Mouse (Mus musculus) spleen, postnatal 14 days (tissue): ENCODE data around the gene D17H6S53E.
A peak's percentile ranks its signal among the peaks of the same experiment; 100 is the strongest.

Source experiments
- DNase-seq, 2 experiments: peaks; one replicate each; pipeline ENCODE4 v3.0.0; 2021 to 2022; ENCODE audit warnings: low spot score in 2 of 2

Gene D17H6S53E

GRCm38 (mm10) chr17:35132174-35132560, 6.0 kb downstream of the D17H6S53E start:
- DNase-seq = no peak

- DNase-seq = no peak
These were observed 7.3 kb downstream of the D17H6S53E start for GRCm38 (mm10) chr17:35133517-35133916.

GRCm38 (mm10) chr17:35134801-35135590, 8.8 kb downstream of the D17H6S53E start, which contains the start of gene Bag6:
Gene Bag6, plus strand, starts transcription at chr17:35135178.
- peak; percentile 85 to 92 for DNase-seq

- no peak for DNase-seq
These were observed 9.6 kb downstream of the D17H6S53E start for GRCm38 (mm10) chr17:35135591-35136320.

- no peak for DNase-seq
These were observed 13.1 kb downstream of the D17H6S53E start for GRCm38 (mm10) chr17:35139269-35139668.

GRCm38 (mm10) chr17:35140490-35140996, 14.4 kb downstream of the D17H6S53E start:
- no peak for DNase-seq

GRCm38 (mm10) chr17:35141971-35142370, 15.8 kb downstream of the D17H6S53E start:
- DNase-seq = no peak

- DNase-seq = no peak
These were observed 20.0 kb downstream of the D17H6S53E start for GRCm38 (mm10) chr17:35146139-35146538.

- no peak for DNase-seq
These were observed 21.2 kb downstream of the D17H6S53E start for GRCm38 (mm10) chr17:35147348-35147747.

GRCm38 (mm10) chr17:35147922-35148639, 21.9 kb downstream of the D17H6S53E start:
- DNase-seq = no peak

GRCm38 (mm10) chr17:35152121-35152520, 25.9 kb downstream of the D17H6S53E start:
- DNase-seq = no peak

- DNase-seq = no peak
These were observed 26.9 kb downstream of the D17H6S53E start for GRCm38 (mm10) chr17:35153077-35153476.

- no peak for DNase-seq
These were observed 27.8 kb downstream of the D17H6S53E start for GRCm38 (mm10) chr17:35153931-35154330.

- DNase-seq = no peak
These were observed 28.4 kb downstream of the D17H6S53E start for GRCm38 (mm10) chr17:35154616-35155015.

- DNase-seq = no peak
These were observed 29.3 kb downstream of the D17H6S53E start for GRCm38 (mm10) chr17:35155451-35155850.

GRCm38 (mm10) chr17:35156461-35157200, 30.5 kb downstream of the D17H6S53E start:
- DNase-seq = no peak

- DNase-seq = no peak
These were observed 31.1 kb downstream of the D17H6S53E start for GRCm38 (mm10) chr17:35157254-35157653.

- no peak for DNase-seq
These were observed 31.5 kb downstream of the D17H6S53E start for GRCm38 (mm10) chr17:35157661-35158175.

- DNase-seq = no peak
These were observed 32.8 kb downstream of the D17H6S53E start for GRCm38 (mm10) chr17:35158850-35159593.

- DNase-seq = no peak
These were observed 33.5 kb downstream of the D17H6S53E start for GRCm38 (mm10) chr17:35159638-35160037.
